Mouse (Mus musculus): ENCODE results near the gene AC140267.1.
A peak's percentile ranks its signal among the peaks of the same experiment; 100 is the strongest.

The AC140267.1 gene

DNA sequence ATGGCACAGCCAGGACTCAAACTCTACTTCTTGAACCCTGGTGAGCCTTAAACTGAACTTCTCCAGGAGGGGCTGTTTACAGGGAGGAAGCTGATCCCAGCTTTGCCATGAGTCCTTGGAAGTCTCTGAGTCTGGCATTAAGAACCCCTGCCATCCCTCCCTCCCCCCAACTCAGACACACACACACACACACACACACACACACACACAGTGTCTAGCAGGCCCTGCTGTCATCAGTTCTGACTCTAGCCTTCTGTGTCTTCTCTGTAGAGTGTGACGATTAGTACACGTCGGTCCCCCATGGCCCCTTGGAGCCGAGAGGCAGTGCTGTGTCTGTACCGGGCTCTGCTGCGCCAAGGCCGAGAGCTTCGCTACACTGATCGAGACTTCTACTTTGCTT lies at the start of gene AC140267.1:
Gene AC140267.1, plus strand, starts transcription at position 301 of the 400 bp plus-strand sequence.
- no peak for DNase-seq (ENCODE audit: low read depth, low spot score)

DNA sequence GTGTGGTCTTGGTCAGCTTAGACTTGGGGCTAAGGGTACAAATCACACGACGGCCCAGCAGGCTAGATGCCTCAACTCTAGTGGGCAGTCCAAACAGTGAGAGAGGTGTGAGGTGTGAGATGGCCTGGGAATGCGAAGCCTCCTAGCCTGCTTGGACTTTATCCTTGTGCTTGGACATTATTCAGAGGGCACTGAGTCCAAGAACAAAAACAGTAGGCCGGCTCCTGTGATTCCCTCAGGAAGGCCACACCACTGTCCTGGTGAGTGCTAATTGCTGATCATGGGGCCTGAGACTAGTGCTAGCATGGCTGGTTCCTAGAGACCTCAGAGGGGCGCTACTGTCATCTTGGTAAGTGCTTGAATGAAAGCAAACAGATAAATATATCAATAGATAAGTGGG lies 46.7 kb upstream of the AC140267.1 start:
- no peak for DNase-seq (ENCODE audit: low read depth, low spot score)

DNA sequence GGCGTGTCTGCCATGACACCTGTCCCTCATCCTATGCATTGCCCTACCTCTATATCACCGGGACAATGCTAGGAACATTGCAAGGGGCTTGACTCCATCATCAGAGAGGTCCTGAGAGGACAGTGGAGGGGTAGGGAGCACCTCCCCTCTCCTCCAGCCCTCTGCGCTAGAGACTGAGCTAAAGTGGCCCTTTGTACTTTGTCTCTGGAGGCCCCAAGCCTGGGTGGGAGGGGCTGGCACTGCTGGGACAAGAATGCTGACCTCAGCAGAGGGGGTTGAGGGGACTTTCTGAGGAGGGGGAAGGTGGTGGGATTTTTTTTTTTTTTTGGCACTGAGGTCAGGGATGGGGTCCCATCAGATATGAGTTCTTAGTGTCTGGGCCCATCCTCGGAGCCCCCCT lies 45.6 kb upstream of the AC140267.1 start:
- DNase-seq (ENCODE audit: low read depth, low spot score): no peak

DNA sequence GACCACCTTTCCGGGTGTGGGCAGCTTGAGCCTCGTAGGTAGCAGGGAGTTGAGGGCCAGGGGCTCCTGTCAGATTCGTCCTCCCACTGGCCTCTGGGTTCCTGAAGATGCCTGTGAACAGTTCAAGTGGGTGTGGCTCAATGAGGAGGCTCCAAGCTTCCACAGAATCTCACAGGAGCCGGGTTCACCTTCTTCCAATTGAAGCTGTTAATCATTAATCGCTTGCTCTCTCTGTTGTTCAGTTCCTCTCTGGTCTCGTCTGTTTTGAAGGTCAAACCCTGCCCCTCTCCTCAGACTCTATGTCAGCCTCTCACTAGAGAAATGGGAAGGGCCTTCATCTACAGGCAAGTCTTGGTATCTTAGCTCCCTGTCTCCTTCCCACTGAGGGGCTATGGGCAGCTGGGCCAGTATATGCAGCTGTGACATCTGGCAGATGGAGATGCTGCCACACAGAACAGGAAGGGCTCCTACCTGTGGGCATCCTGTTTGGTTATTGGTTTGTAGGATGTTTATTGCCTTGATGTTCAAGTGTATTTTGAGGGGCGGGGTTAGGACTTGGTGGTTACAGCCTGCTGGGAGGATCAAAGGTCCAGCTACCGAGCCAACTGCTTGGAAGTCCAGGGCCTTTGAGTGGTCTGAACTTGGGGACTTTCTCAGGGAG lies 43.9 kb upstream of the AC140267.1 start:
- DNase-seq (ENCODE audit: low read depth, low spot score): no peak

DNA sequence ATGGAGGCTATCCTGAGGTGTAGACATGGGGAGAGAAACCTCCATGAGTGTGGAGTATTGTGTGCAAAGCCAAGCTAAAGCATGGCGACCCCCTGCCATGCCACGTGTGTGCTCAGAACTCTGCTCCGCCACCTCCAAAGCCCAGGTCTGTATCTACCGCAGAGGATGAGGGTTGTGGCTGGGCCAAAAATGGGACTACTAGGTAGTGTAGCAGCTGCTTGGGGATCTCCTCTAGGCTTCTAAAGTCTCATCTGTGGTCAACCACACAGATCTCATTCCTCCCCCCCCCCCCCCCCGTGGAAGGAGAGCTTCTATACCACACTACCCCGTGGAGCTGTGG lies 43.4 kb upstream of the AC140267.1 start:
- no peak for DNase-seq (ENCODE audit: low read depth, low spot score)

DNA sequence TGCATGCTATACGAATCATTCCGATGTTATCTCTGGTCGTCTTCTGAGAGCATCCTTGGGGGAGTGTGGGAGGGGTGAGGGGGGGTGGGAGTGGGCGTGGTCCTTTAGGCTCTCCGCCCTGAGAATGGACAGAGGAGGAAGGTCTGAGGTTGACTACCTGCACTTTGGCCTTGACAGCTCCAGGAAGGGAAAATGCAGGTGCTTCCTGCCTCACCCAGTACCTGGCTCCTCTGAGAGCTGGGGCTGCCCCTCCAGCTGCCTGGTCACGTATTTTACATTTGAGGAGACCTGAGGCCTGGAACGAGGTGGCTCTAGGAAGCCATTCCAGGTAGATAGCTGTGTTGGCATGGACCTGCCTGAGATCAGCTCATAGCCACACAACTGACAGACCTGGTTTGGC lies 42.8 kb upstream of the AC140267.1 start:
- DNase-seq (ENCODE audit: low read depth, low spot score): no peak

DNA sequence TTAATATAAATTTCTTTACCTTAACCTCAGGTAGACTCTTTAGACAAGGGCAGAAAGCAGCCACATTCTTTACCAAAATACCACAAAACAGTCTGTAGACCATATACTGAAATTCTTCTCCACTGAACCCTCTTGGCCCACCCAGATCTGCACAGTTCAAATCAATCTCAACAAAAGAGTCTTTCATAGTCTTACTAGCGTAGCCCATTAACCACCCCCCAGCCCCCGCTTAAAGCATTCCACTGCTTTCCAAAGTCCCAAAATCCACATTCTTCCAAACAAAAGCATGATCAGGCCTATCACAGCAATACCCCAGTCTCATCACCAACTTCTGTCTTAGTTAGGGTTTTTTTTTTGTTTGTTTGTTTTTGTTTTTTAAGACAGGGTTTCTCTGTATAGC lies 36.1 kb upstream of the AC140267.1 start:
- no peak for DNase-seq (ENCODE audit: low read depth, low spot score)

DNA sequence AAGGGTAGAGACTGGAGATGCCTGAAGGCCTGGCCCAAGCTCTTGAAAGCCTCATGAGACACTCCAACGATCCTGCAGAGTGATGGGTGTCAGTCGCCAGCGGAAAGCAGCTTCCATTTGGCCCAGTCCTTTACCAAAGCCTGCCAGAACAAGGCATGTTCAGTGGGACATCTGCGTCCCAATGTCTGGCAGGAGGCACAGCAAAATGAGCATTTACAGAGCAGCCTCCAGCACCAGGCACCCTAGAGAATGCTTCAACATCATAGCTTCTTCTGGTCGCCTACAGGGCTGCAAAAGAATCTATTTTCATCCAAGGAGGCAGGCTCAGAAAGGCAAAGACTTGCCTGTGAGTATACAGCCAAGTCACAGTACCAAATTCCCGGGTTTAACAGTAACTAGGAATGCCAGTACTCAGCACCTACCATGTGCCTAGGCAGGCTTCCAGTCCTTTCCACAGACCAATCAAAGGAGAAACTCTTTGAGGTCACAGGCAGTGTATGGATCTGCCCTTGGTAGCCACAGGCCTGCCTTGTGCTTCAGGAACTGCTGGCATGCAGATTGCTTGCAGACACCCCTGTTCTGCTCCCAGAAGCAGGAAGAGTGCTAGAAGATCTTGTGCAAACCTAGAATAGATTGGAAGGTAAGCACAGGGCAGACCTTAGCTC lies 33.4 kb upstream of the AC140267.1 start:
- DNase-seq (ENCODE audit: low read depth, low spot score): no peak

DNA sequence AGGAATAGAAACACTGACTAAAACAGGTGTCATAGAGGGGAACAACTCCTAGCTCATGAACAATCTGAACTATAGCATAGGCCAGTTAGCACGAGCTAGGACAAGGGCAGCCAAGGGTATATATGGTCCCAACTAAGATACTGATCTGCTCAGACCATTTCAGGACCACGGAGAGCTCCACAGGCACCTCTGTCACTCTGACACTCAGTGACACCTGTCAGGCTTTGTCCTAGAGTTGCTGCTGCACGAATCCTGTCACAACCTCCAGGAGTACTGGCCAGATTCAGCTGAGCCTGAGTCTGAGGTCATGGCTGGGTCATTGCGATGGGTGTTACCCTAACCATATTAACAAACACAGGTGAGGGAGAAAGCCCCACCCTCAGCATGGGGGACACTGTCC lies 32.2 kb upstream of the AC140267.1 start:
- DNase-seq (ENCODE audit: low read depth, low spot score): no peak

DNA sequence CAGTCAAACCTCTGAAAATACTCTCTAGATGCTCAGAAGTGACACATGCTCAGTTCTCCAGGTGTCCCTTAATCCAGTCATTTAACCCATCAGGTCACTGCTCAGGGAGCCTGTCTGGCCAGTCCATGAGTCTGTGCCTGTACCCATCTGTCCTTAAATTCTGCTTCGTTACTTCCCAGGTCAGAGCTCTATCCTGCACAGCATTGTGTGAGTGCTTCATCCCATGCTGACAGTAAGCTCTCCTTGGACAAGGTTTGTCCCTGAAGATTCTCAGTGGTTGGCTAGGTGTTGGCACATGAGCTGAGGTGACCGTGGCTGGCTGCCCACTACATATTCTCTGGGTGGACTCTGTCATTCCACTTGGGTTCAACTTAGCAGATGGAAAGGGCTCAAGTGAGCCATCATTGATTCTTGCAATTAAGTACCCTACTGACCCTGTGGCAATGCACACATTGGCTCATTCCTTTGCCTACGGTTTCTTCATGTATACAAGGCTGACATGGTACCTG lies 29.5 kb upstream of the AC140267.1 start:
- DNase-seq (ENCODE audit: low read depth, low spot score): no peak

DNA sequence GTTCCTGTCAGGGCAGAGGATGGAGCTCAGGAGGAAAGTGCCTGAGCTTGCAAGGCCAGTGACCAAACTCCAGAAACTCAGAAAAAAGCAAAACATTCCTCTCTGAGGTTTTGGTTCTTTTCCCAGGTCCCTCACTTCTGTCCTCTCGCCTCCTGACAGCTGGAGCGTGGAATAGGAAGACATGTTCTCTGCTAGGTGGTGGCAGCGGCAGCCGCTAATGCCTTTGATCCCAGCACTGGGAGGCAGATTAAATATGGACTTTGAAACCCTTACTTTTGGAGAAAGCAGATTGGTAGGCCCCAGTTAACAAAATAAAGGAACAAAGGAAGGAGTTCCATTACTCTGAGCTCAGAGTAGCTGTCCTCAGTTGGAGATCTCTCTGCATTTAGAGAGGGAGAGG lies 27.2 kb upstream of the AC140267.1 start:
- no peak for DNase-seq (ENCODE audit: low read depth, low spot score)

DNA sequence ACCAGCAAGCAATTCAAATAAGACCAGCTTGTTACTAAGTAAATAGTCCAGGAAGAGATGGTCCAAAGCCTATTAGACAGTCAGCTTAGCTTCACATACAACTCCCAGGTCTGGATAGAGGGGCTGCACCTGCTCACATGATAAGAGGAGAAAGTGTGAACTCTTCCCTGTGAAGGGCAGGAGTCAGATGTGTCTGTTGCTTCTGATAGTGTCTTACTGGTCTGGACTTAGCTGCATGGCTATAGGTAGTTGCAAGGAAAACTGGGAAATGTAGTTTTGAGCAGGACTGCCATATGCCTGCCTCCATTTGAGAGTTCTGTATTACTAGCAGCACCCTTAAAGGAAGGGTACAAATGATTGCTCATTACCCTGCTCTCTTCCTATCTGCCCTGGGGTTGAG lies 21.9 kb upstream of the AC140267.1 start:
- no peak for DNase-seq (ENCODE audit: low read depth, low spot score)

DNA sequence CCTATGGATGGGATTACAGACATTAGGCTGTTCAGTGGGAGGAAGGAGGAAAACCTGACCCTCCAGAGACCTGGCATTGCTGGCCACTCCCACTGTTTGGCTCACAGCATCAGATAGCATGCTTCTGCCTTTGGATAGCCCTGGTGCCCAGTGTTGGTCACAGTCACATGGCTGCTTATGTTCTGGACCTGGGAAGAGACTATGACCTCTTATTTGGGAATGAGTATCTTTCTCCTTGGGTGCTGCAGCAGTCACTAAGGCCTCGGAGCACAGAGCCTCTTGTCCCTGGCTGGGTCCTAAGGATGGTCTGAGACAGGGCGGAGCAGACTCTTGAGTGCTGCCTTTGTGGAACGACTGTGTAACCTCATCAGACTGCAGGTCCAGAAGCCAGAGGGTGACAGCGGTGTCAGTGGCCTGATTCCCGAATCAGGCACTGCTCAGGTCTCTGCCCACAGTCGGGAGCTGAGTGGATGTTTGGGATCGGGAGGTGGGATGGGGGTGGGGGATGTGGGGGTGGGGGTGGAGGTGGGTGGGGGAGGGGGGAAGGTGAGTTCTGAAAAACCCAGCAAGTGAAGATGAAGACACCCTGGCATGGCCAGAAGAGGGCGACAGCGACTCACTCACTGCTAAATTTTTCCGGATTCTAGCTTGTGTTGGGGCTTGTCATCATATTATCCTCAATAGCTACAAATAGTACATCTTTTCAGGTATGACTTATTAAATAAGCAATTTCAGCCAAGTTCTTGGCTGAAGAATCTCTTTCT lies 19.7 kb upstream of the AC140267.1 start:
- DNase-seq (ENCODE audit: low read depth, low spot score): no peak

DNA sequence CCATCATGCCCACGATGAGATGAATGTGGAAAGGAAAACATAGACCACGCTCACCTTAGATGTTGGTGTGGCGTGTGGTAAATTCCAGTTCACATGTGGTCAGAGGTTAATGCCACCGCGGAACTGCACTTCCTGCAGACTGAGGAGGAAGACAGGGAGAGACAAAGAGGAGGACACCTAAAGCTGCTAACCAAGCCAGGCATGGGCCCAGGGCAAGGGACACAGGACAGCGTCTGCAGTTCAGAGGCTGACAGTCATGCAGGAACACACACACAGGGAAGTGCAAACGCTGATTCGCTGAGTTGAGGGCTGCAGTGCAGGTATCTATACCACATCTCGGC lies 19.2 kb upstream of the AC140267.1 start:
- DNase-seq (ENCODE audit: low read depth, low spot score): no peak

DNA sequence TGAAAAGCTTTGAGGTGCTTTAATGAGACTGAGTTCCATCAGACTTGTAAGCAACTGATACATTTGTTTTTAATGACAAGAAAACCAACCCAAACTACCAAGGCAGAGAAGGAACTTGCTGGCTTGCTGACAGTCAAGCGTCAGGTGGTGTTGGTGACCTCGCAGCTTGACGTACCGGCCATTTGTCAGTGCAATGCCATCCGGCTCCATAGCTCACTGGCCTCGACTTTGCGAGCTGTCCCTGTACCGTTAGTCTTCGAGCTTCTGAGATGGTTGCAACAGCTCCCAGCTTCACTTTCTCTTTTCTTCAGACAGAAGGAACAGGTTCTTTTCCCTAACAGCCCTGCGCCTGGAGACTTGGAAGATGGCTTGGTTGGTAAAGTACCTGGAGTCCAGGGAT lies 18.2 kb upstream of the AC140267.1 start:
- no peak for DNase-seq (ENCODE audit: low read depth, low spot score)

DNA sequence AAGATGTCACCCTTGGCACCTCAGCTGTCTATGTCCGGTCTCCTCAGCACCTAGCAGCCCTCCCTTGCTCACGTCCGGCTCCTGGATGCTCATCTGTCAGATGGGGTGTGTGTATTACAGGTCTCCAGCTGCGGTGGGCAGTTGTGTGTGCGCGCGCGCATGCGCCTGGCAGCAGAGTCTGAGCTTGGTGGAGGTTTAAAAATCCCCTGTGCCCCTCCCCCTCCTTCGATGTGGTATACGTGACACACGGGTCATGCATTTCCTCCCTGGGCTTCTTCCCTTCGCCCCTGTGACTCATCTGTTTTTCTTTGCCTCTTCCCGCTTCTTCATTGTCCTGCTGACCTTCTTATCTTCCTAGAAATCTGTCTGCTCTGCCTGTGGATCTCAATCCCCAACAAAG lies 16.4 kb upstream of the AC140267.1 start:
- DNase-seq (ENCODE audit: low read depth, low spot score): no peak

DNA sequence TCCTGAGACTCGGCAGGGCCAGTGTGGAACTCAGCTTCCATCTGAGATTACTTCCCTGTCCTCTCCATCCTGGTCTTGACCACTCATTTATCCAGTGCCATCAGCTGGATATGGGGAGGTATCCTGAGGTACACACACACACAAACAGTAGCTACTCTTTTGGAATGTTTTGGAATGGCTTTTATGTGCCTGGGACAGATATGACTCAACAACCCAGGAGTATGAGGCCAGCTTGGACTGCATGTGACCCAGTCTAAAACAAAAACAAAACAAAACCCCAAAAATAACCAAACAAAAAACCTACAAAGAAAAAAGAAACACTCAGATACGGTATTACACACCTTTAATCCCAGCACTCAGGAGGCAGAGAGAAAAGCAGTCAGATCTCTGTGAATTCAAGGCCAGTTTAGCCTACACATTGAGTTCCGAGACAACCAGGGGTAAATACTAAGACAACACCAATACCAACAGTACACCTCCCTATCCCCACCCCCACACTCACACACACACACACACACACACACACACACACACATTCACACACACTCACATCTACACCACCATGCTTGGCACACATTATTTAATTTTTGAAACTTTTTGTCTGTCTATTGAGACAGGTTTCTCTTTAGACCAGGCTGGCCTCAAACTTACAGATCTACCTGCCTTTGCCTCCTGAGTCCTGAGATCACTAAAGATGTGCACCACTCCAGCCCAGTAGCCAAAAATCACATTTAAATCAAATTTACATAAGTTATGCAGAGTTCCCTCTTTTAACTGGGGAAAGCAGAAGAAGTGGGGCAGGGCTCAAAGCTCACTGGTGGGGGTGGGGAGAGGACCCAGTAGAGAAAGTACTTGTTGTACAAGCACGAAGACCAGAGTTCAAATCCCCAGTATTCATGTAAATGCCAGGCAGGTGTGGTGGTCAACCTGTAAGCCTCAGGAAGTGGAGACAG lies 15.7 kb upstream of the AC140267.1 start:
- DNase-seq (ENCODE audit: low read depth, low spot score): no peak

DNA sequence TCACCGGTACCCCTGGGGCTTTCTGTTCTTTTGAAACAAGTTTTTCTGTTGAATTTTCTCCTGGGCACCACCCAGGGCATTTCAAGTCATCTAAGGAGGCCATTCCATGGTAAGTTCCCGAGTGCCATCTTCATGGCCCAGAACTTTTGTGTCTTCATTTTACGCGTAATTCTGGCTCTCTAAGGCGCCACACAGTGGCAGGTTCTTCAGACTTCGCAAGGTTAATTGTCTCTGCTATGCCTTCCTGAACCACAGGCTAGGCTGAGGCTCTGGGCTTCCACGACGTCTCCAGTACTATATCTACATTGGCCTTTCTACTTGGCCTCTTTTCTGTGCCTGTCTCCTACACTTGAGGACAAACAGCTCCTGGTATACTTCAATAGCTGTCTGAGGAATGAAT lies 14.6 kb upstream of the AC140267.1 start:
- DNase-seq (ENCODE audit: low read depth, low spot score): no peak

DNA sequence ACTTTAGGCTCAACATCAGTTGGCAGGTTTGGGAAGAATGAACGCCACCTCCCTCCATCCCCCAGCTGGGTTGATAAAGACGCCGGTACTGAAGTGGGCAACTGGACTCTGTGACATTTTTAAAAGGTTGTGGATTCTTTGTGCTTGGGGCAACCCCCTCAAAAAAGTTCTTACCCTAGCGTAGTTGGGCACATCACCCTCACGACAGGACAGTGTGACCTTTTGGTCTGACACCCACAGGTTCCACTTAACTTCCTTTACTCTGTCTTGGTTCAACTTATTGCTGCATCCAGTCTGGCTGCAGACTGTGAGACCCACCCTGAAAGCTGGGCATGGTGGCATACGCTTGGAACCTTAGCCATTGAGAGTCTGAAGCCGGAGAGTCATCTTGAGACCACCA lies 11.9 kb upstream of the AC140267.1 start:
- no peak for DNase-seq (ENCODE audit: low read depth, low spot score)

DNA sequence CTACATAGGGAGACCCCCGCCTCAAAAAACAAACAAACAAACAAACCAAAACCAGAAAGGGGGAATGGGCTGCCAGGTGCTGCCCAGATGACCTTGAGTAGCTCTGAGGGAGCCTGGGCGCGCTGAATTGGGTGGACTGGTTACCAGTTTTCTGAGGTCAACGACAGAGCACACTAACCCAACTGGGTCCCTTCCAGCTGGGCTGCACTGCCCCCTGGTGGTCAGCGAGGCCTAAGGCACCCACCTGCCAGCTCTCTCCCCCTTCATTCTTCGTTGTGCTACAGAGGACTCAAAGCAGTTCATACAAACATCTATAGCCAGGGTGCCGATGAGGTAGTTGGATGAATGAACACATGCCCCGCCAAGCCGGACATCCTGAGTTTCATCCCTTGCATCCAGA lies 10.4 kb upstream of the AC140267.1 start:
- peak; percentile 54 for DNase-seq (ENCODE audit: low read depth, low spot score)

DNA sequence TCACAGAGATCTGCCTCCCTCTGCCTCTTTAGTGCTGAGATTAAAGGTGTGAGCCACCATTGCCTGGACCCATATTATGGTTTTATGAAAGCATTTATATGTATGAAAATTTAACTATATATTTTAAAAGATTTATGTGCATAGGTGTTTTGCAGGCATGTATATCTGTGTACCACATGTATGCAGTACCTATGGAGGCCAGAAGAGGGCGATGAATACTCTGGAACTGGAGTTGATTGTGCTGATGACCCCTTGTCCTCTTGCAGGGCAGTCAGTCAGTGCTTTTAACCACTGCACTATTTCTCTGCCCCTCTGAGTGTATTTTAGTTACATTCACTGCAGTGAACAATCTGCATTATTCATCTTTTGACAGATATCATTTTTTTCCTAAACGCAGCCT lies 9.8 kb upstream of the AC140267.1 start:
- DNase-seq (ENCODE audit: low read depth, low spot score): peak; percentile 36
